In the genomic region with DNA sequence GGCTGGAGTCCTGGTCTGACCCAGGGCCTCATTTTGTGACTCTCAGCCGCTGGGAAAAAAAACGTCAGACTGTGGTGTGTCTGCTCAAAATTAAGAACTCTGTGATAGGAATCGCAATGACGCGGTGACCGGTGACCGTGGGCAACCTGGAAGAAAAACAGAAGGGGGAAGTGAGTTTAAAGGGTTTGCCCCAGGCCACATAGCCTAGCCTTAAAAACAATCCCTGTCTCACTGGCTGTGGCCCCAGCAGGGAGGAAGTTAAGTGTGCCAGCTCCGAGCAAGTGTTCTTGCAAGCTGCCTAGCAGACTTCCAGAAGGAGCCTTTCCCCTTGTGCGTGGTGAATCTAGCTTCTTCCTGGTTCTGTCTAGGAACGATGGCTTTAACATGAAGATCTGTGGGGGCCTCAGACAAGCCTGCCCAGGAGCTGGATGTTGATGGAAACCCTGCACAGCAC, we compare ENCODE assay signal across 8 mouse cellular contexts. TPM values are rescaled to one million over a fixed set of nuclear protein-coding genes. Genes with fewer than 3 reads are reported as not detected.
A peak's percentile ranks its signal among the peaks of the same experiment; 100 is the strongest.
DNase-seq lines count a peak whose midpoint lies in the region; ATAC-seq lines count a peak whose summit lies in the region.

No protein-coding gene starts in this region.

- H3K4me2 ChIP-seq in midbrain, embryonic 13.5 days (replicated peaks): no peak overlapping the region
- H3K4me2 ChIP-seq in midbrain, embryonic 15.5 days: no peak overlapping the region
- H3K4me2 ChIP-seq in heart, embryonic 12.5 days: peak overlapping the region; percentile 30
- no peak overlapping the region for H3K4me2 ChIP-seq in liver, embryonic 13.5 days

- 0 out of 2 replicates have a peak, but pooled peaks cover 4% of the 10 kb centered on the region for H3K27me3 ChIP-seq in midbrain, embryonic 13.5 days
- no peaks in the 10 kb centered on the region for H3K27me3 ChIP-seq in midbrain, embryonic 15.5 days (replicated peaks)
- no peaks in the 10 kb centered on the region for H3K27me3 ChIP-seq in heart, embryonic 12.5 days (replicated peaks)
- H3K27me3 ChIP-seq in liver, embryonic 13.5 days: no peaks in the 10 kb centered on the region; the same call in 1 of the 2 replicates

- ATAC-seq in midbrain, embryonic 13.5 days: no peak
- no peak for ATAC-seq in midbrain, embryonic 15.5 days (replicated peaks)
- ATAC-seq in heart, embryonic 12.5 days (ENCODE audit: insufficient number of reproducible peaks, low FRiP score): no peak
- ATAC-seq in liver, embryonic 13.5 days (ENCODE audit: low read depth): no peak

- WGBS in midbrain, embryonic 13.5 days: 61% methylated on average over 10 of the region's 10 CpGs
- 51% methylated on average over 10 of the region's 10 CpGs for WGBS in midbrain, embryonic 15.5 days
- WGBS in heart, embryonic 12.5 days: 38% methylated on average over 10 of the region's 10 CpGs
- 32% methylated on average over 10 of the region's 10 CpGs for WGBS in liver, embryonic 13.5 days (ENCODE audit: insufficient replicate concordance)

- DNase-seq in cerebellum, postnatal 10 days: peak; percentile 49 to 62
- no peak for DNase-seq in cerebellum, adult 9-10 months
- no peak for DNase-seq in liver, embryonic 13.5 days
- DNase-seq in spleen, postnatal 4 days (ENCODE audit: low spot score in 2 of 2): peak; percentile 32 to 61
- DNase-seq in gastrocnemius, postnatal 4 days (ENCODE audit: low spot score in 2 of 2): no peak

- H3K36me3 ChIP-seq in midbrain, embryonic 13.5 days: no peaks in the 10 kb centered on the region
- H3K36me3 ChIP-seq in midbrain, embryonic 15.5 days (replicated peaks): no peaks in the 10 kb centered on the region
- H3K36me3 ChIP-seq in heart, embryonic 12.5 days: no peaks in the 10 kb centered on the region
- H3K36me3 ChIP-seq in liver, embryonic 13.5 days: no peaks in the 10 kb centered on the region

- H3K4me3 ChIP-seq in midbrain, embryonic 13.5 days (replicated peaks): no peak overlapping the region
- no peak overlapping the region for H3K4me3 ChIP-seq in midbrain, embryonic 15.5 days
- no peak overlapping the region for H3K4me3 ChIP-seq in heart, embryonic 12.5 days
- H3K4me3 ChIP-seq in liver, embryonic 13.5 days (replicated peaks): no peak overlapping the region

- no peak overlapping the region for H3K9ac ChIP-seq in midbrain, embryonic 13.5 days (replicated peaks)
- no peak overlapping the region for H3K9ac ChIP-seq in midbrain, embryonic 15.5 days
- no peak overlapping the region for H3K9ac ChIP-seq in heart, embryonic 12.5 days
- H3K9ac ChIP-seq in liver, embryonic 13.5 days: peak overlapping the region; percentile 29; the same call in 1 of the 2 replicates

- peaks cover 11% of the 10 kb centered on the region for H3K4me1 ChIP-seq in midbrain, embryonic 13.5 days (replicated peaks)
- 0 out of 2 replicates have a peak, but pooled peaks cover 3% of the 10 kb centered on the region for H3K4me1 ChIP-seq in midbrain, embryonic 15.5 days
- peaks cover 14% of the 10 kb centered on the region for H3K4me1 ChIP-seq in heart, embryonic 12.5 days (replicated peaks)
- H3K4me1 ChIP-seq in liver, embryonic 13.5 days (replicated peaks): peaks cover 16% of the 10 kb centered on the region

- no peaks in the 10 kb centered on the region for H3K9me3 ChIP-seq in midbrain, embryonic 13.5 days
- H3K9me3 ChIP-seq in midbrain, embryonic 15.5 days: no peaks in the 10 kb centered on the region
- no peaks in the 10 kb centered on the region for H3K9me3 ChIP-seq in heart, embryonic 12.5 days (replicated peaks)
- no peaks in the 10 kb centered on the region for H3K9me3 ChIP-seq in liver, embryonic 13.5 days (replicated peaks)

- H3K27ac ChIP-seq in midbrain, embryonic 13.5 days: peak overlapping the region; percentile 56; the same call in 1 of the 2 replicates
- H3K27ac ChIP-seq in midbrain, embryonic 15.5 days: no peak overlapping the region
- H3K27ac ChIP-seq in heart, embryonic 12.5 days (ENCODE audit: poor library complexity, severe bottlenecking): no peak overlapping the region
- H3K27ac ChIP-seq in liver, embryonic 13.5 days: peak overlapping the region; percentile 20; the same call in 1 of the 2 replicates

RNA-seq across cellular contexts. Expression of a gene that starts 49.0 kb away (rescaled TPM):
- 8.5 and 8.6 TPM in 2 replicates for polyA plus RNA-seq in midbrain, embryonic 13.5 days (2015; fragmentation: Nextera tagmentation; extraction: Ambion mirVana)
- polyA plus RNA-seq in midbrain, embryonic 15.5 days (2015; fragmentation: Nextera tagmentation; extraction: Ambion mirVana): 6.5 and 7.7 TPM in 2 replicates
- 10.2 and 10.4 TPM in 2 replicates for polyA plus RNA-seq in heart, embryonic 12.5 days (2016; fragmentation: Nextera tagmentation; extraction: Ambion mirVana)
- polyA plus RNA-seq in liver, embryonic 13.5 days (2015; fragmentation: Nextera tagmentation; extraction: Ambion mirVana): 3.4 and 5.5 TPM in 2 replicates
- total RNA-seq in gastrocnemius, postnatal 4 days (2021): 10 to 100 TPM; 11.6 to 14.8 TPM

Comparison
In these comparisons a context has a peak if more than half of its experiments do, and no peak if none do; other contexts are left out.
1. DNase-seq: peak in cerebellum, postnatal 10 days (2 of 2) and spleen, postnatal 4 days (2 of 2); none in cerebellum, adult 9-10 months (single experiment), liver, embryonic 13.5 days (single experiment) and gastrocnemius, postnatal 4 days (0 of 2).
2. H3K27ac ChIP-seq: peak in midbrain, embryonic 13.5 days (single experiment) and liver, embryonic 13.5 days (single experiment); none in midbrain, embryonic 15.5 days (single experiment) and heart, embryonic 12.5 days (single experiment).